Mouse (Mus musculus) forebrain, embryonic 10.5 days (tissue): ENCODE results near the gene Cox7c. TPM values are rescaled to one million over a fixed set of nuclear protein-coding genes. Genes with fewer than 3 reads are reported as not detected.
A peak's percentile ranks its signal among the peaks of the same experiment; 100 is the strongest.
"Not testable (repeated sequence)": the region's sequence is repeated elsewhere in the genome, so short reads cannot be mapped to it uniquely, and the experiment has no call there.

ENCODE experiments used
- DNase-seq: peaks from one replicate; pipeline ENCODE4 v3.0.0-alpha.2; 2017; ENCODE audit warnings: low spot score; ENCODE audit errors: extremely low spot score
- H3K27ac ChIP-seq: fragments of 300-500 bp; sonication (generic); 2 replicates; pipeline ENCODE4 v1.5.1; 2016; ENCODE audit warnings: mild to moderate bottlenecking
- H3K27me3 ChIP-seq: fragments of 300-500 bp; sonication (generic); 2 replicates; pipeline ENCODE4 v1.6.1; 2016; ENCODE audit warnings: mild to moderate bottlenecking; ENCODE audit not compliant: poor library complexity, severe bottlenecking
- H3K36me3 ChIP-seq: fragments of 300-500 bp; sonication (generic); replicated peaks from 2 replicates; pipeline ENCODE4 v1.6.1; 2016; ENCODE audit warnings: mild to moderate bottlenecking, moderate library complexity
- H3K4me1 ChIP-seq: fragments of 300-500 bp; sonication (generic); 2 replicates; pipeline ENCODE4 v1.6.1; 2016
- H3K4me3 ChIP-seq: fragments of 300-500 bp; sonication (generic); 2 replicates; pipeline ENCODE4 v1.5.1; 2016; ENCODE audit warnings: mild to moderate bottlenecking, moderate library complexity
- H3K9me3 ChIP-seq: fragments of 300-500 bp; sonication (generic); 2 replicates; pipeline ENCODE4 v1.6.1; 2016; ENCODE audit warnings: mild to moderate bottlenecking, moderate library complexity
- WGBS: fragments of 180-500 bp; shearing (Covaris S2); methylation state at CpG from one replicate; pipeline ENCODE4 v1.1.7; 2016; 5-methylcytosine and 5-hydroxymethylcytosine counted together
- polyA plus RNA-seq: library from polyadenylated mRNA; unstranded; fragments of >200 nt; fragmentation: Nextera tagmentation; extraction: Ambion mirVana; gene quantifications from 2 replicates; pipeline ENCODE4 v1.2.1, GENCODE M21; 2016

The Cox7c gene
- polyA plus RNA-seq, result 624 and 633 TPM in 2 replicates

DNA sequence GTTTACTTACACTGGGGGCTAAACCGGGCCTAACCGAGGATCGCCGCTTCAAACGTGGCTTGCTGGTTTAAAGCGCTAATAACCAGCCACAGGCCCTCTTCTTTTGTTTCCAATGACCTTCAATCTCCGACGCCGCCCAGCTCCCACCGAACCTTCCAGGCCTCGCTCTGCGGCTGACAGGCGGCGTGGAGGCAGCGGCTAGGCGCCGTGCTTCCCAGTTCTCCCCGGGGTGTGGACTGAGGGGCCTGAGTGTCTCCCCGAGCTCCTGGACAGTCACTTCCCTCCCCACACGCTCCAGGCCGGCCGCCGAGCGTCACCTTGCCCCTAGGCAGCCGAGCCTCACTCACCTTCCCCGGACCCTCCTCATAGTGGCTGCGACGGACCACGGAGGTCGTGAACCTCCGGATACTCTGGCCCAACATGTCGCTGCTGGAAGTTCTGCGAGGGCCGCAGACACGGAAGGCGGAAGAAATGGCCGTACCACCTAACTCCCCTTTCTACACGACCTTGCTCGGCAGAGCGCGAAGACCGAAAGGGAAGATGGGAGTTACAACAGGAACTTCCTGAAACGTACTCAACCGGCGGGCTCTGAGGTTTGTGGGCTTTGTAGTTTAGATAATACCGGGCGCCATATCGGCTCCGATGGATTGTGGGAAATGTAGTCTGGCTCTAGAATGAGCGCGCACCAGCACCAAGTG is at the start of gene Cox7c:
TSS of gene Cox7c (minus strand) at position 651 of the 698 bp plus-strand sequence.
- Histone ChIP-seq H3K4me3 (peak within 1 kb of the TSS; percentile 96), H3K36me3 (peaks cover 33% of the 10 kb centered on the region), H3K27me3 (no peaks in the 10 kb centered on the region), H3K27ac (peak within 1 kb of the TSS; percentile 99), H3K9me3 (no peaks in the 10 kb centered on the region), H3K4me1 (peaks cover 5% of the 10 kb centered on the region)
- WGBS, result under 1% methylated on average over 51 of the region's 51 CpGs
- DNase-seq, result peak; percentile 86

GRCm38 (mm10) chr13:86068011-86068724 is 21.5 kb upstream of the Cox7c start:
- Histone ChIP-seq H3K4me1 (0 out of 2 replicates have a peak, but pooled peaks cover 6% of the 10 kb centered on the region), H3K27me3 (no peaks in the 10 kb centered on the region), H3K27ac (no peak overlapping the region), H3K9me3 (no peaks in the 10 kb centered on the region), H3K36me3 (no peaks in the 10 kb centered on the region), H3K4me3 (no peak overlapping the region)
- no peak for DNase-seq
- 84% methylated on average over 3 of the region's 3 CpGs for WGBS

GRCm38 (mm10) chr13:86067508-86067907 is 20.8 kb upstream of the Cox7c start:
- Histone ChIP-seq H3K4me3 (no peak overlapping the region), H3K27me3 (no peaks in the 10 kb centered on the region), H3K9me3 (no peaks in the 10 kb centered on the region), H3K36me3 (no peaks in the 10 kb centered on the region), H3K27ac (no peak overlapping the region), H3K4me1 (0 out of 2 replicates have a peak, but pooled peaks cover 6% of the 10 kb centered on the region)
- DNase-seq, result no peak

- not testable (repeated sequence) for DNase-seq, H3K9me3 ChIP-seq, H3K36me3 ChIP-seq, H3K4me1 ChIP-seq, H3K27ac ChIP-seq, H3K4me3 ChIP-seq, H3K27me3 ChIP-seq
- 39% methylated on average over 8 of the region's 8 CpGs for WGBS
Measured at GRCm38 (mm10) chr13:86054091-86054490, 7.4 kb upstream of the Cox7c start.

DNA sequence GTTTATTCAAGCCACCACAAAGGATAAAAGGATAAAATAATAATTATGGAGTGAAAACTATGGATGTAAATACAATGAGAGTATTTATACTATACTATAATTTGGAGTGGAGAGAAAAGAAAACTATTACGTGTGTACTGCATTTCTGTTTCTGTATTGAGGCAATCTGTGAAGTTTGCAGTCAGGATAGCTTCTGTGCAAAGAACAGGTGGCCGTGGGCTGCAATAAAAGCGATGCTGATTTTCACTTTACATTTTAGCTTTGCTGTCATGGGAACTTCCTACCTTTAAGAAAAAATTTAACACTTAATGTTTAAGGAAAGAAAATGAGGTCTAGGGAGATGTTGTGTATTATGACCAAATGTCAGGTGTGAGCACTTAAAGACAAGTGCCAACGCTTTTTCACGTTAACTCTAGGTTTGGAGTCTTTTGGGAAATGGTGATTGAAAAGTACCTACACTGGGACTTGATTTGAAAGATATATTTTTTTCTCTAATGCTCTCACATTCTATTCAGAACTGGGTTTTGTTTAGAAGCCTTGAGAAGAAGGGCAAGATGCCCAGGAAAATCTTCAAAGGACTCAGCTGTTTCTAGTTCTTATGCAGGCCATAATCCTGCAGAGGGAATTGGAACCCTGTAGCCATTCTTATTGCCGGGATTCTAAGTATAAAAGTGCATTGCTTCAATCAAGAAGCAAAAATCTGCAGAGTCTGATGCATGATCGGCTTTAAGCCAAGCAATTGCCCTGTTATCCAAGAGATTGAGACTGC is 41.6 kb downstream of the Cox7c start:
- no peaks in the 10 kb centered on the region for H3K9me3 ChIP-seq
- no peak for DNase-seq
- H3K4me1 ChIP-seq, result no peaks in the 10 kb centered on the region
- no peaks in the 10 kb centered on the region for H3K36me3 ChIP-seq
- no peak overlapping the region for H3K27ac ChIP-seq
- 85% methylated on average over 7 of the region's 7 CpGs for whole genome bisulfite sequencing
- H3K27me3 ChIP-seq, result no peaks in the 10 kb centered on the region
- no peak overlapping the region for H3K4me3 ChIP-seq
